Mouse (Mus musculus) embryo, embryonic 11 days (tissue): ENCODE data around the gene Nipsnap3a.

Experiments
- DNase-seq: peaks from one replicate; pipeline ENCODE4 v3.0.0-alpha.2; 2015

Gene Nipsnap3a

GRCm38 (mm10) chr4:52989248-52989647, at the start of gene Nipsnap3a:
Gene Nipsnap3a, plus strand, starts transcription at chr4:52989272.
- peak; percentile 46 for DNase-seq

GRCm38 (mm10) chr4:52946665-52947064, 42.4 kb upstream of the Nipsnap3a start:
- DNase-seq, result no peak

- DNase-seq, result no peak
Measured at GRCm38 (mm10) chr4:52949005-52949404, 40.1 kb upstream of the Nipsnap3a start.

- peak; percentile 54 for DNase-seq
Measured at GRCm38 (mm10) chr4:52958693-52959092, 30.4 kb upstream of the Nipsnap3a start.

GRCm38 (mm10) chr4:52964247-52964646, 24.8 kb upstream of the Nipsnap3a start, which contains the start of gene Olfr270:
Gene Olfr270, plus strand, starts transcription at chr4:52964547.
- DNase-seq, result no peak

GRCm38 (mm10) chr4:52985216-52985615, 3.9 kb upstream of the Nipsnap3a start:
- peak; percentile 47 for DNase-seq

- DNase-seq, result no peak
Measured at GRCm38 (mm10) chr4:52986266-52986665, 2.8 kb upstream of the Nipsnap3a start.

DNA sequence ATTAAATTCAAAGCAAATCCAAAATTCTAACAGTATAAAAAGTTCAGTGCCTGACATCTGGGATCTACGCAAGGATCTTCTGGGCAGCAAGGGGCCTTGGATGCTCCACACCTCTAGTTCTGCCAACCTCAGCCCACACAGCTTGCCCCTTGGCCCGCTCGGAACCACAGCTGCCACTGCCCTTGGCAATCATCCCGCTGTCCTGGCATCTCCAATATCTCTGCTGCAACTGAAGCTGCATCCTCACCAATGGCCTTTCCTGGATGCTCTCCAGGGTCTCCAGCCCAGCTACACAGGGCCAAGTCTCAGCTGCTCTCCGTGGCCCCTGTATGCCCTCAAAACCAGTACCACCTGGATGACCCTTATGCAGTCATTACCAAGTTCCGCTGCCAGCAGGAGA, 10.4 kb downstream of the Nipsnap3a start:
- no peak for DNase-seq

DNA sequence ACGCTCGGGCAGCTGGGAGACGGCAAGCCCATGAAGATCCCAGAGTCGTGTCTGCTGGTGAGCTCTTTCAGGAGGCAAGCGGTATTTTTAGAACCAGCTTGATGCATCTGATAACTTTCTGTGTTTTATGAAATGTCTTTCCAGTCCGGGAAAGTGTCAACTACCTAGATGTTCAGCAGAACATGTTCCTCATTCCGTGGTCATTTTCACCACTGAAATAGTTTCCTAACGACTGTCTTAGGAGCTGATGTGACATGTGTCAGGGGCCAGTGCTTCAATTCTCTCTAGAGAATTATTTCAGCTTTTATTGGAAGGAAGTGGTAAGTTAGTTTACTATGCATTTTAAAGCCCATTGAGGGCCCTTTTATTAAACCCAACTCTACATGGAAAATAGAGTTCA, 11.1 kb downstream of the Nipsnap3a start:
- DNase-seq, result no peak

GRCm38 (mm10) chr4:53009183-53009582, 20.1 kb downstream of the Nipsnap3a start:
- DNase-seq, result peak; percentile 37

DNA sequence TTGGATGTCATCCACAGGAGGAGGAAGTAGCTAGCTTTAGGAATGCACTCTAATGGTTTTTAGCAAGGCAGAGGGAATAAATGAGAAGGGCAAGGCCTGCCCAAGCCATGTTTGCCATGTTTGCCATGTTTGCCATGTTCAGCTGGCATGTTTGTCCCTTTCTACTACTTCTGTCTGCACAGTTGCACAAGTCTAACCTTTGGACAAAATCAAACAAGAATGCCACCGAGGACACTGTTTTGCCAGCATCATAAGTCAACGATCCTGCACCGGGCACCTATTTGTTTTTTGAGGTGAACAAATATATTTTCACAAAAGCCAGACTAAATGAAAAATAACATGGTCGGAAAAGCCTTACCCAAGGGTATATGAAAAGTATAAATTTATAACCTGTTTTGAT, 20.8 kb downstream of the Nipsnap3a start:
- DNase-seq, result no peak

DNA sequence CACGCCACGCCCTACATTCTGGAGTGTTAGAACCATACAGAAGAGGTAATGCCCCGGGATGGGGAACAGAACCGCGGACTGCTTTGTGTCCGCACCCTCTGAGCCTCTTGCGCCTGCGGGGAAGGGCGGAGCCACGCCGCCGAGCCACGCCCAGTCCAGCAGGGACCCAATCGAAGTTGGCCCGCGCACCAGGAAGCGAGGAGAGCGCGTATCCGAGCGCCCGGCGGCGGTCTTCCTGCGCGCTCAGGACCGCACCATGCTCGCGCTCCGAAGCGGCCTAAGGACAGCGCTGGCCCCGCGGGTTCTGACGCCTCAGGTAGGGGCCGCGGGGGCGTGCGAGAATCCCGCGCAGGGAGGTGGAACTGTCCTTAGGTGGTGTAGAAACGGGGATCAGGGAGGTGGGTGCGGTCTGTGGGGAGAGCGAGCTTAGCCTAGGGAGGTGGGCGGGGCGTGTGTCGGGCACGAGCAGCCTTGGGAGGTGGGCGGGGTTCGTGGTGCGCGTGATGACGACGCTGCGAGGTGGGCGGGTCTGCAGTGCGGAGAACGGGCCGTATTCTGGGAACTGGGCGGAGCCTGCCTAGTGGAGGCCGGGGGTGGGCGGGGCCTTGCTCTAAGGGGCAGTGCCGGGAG, 22.8 kb downstream of the Nipsnap3a start, which contains the start of gene Nipsnap3b:
TSS of gene Nipsnap3b (plus strand) at position 149 of the 630 bp plus-strand sequence.
- DNase-seq, result peak; percentile 99

DNA sequence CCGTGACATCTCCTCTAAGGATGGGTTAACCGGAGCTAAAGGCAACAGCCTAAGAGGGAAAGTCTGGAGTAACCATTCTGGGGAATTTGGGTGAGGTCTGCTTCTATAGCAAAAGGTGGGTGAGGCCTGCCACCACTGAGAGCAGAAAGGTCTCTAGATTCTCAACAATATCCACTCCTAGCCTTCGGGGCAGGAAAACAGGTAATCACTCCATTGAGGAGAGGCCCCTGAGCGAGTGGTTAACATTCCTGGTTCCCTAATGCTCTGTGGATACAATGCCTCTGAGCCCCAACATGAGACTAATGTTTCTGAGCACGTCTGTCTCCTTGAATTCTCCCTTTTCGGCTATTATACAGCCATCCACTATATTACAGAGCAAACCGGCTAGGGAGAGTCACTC, 25.3 kb downstream of the Nipsnap3a start:
- no peak for DNase-seq

- DNase-seq, result no peak
Measured at GRCm38 (mm10) chr4:53015024-53015423, 26.0 kb downstream of the Nipsnap3a start.

DNA sequence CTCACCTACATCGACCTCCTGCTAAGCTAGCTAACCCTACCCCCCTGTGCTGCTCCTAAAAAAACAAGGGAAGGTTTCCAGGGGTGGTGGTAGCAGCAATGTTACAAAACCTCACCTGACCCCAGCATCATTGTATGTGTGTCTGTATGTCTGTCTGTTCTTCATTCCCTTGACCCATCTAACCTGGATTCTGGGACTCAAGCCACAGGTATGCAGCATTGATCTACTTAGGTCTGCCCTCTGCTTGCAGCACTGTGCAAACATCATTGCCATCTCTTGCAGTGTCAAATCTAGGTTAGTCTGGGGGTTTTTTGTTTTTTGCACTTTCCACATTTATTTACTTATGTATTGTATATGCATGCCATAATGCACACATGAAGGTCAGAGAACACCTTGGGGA, 29.3 kb downstream of the Nipsnap3a start:
- no peak for DNase-seq

DNA sequence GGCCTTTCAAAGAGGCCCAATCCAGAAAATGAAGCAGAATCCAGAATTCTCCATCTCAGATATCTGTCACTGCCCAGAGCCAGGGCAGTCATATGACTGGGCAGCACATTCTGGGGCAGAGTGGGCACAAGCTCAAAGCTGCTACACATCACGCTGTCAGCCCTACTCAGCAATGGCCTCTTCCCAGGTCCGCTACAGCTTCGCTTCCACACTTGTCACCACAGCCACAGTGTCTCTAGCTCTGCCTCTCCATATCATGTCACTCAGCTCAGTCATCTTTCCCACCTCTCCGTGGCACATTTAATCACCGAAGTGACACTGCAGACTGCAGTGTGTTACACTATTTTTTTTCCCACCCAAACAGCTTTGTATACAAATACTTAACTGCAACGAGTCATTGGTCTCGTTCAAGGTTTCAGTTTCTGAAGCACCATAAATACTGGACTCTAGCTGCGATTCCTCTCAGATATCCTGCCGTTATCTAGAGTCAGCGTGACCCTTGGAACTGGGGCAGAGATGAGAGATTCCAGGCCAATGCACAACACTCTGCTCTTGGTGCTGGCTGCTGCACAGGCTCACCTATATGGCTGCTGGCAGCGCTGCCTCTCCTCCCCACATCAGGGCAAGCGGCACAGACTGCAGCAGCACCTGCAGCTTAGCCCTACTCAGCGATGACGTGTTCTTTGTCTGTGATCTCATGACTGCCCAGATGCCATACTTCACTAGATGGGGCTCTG, 34.3 kb downstream of the Nipsnap3a start:
- DNase-seq, result no peak

GRCm38 (mm10) chr4:53024397-53024796, 35.3 kb downstream of the Nipsnap3a start:
- DNase-seq, result no peak

- DNase-seq, result no peak
Measured at GRCm38 (mm10) chr4:53027811-53028210, 38.7 kb downstream of the Nipsnap3a start.

DNA sequence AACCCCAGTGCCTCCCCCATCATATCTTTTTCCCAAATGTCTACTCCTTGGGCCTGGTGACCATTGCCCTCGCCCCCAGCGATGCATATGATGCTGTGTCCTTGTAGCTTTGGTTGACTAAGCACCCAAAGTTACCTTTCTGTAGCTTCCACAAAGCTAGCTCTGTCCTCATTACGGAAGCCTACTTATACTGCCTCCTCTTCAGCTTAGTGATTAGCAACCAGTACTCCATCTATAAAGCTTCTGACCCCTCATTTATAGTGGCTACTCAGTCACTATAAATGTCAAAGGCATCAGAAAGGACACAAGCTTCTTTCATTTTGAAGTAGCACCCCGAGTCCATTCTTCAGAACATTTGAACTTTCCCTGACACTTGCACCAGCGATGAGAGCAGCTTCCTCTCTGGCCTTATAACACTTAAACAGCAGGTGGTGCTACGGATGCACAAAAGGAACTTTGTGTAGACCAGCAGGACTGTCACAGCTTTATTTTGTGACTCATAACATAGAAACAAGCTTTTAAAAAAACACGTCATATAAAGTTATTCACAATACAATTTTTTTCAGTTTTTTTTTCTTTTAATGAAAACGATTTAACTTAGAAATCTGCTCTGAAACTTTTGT, 41.4 kb downstream of the Nipsnap3a start:
- DNase-seq, result peak; percentile 68

- no peak for DNase-seq
Measured at GRCm38 (mm10) chr4:53043819-53044218, 54.7 kb downstream of the Nipsnap3a start.

DNA sequence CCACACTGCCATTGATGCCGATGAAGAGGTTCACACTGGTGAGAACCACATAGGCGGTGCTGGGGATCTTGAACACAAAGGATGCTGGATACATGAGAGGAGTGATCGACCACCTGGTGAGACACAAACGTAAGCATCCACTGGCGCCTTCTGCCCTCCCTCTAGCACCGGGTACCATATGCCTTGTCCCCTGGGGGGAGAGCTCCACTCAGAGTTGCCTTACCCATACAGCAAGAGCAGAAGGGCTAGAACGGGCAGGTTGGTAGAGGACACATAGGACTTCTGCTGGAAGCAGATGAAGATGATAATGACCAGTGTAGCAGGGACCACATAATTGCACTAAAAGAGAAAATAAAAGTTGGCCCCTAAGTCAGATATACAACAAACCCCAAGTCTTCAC, 56.7 kb downstream of the Nipsnap3a start:
- no peak for DNase-seq

GRCm38 (mm10) chr4:53046238-53047022, 57.4 kb downstream of the Nipsnap3a start:
- no peak for DNase-seq
